Mouse (Mus musculus) liver, embryonic 14.5 days (tissue): ENCODE results near the gene Srp54c.

Experiments used
- CTCF ChIP-seq: IDR thresholded peaks from 2 replicates; pipeline ENCODE4 v1.5.1; 2016; ENCODE audit warnings: antibody characterized with exemption, low read depth, control low read depth
- EP300 ChIP-seq: IDR thresholded peaks from 2 replicates; pipeline ENCODE4 v1.6.1; 2016; ENCODE audit warnings: antibody characterized with exemption, low read depth

DNA sequence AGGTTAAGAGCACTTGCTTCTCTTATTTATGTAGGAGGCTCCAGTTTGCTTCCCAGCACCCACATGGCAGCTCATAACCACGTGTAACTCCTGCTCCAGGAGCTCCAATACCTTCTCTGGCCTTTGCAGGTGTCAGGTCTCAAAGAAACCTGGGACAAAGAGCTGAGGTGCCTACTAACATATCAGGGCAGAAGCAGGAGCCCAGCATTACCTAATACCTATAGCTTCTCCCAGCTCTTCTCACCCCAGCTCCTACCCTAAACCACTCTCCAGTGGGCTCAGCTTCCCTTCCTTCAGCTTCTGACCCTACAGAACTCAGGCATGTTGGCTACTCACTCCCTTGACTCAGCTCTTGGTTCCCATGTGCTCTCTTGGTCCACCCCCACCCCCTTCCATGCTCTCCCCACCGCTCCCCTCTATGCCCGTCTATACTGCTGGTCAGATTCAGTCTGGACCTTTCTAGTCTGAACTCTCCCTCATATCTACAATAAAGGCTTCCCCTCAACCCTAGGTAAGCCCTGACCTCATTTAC, 70.9 kb downstream of the Srp54c start:
- TF ChIP-seq CTCF (no peak), EP300 (no peak)
